Mouse (Mus musculus): Measurements from ENCODE around the gene Edar. TPM values are rescaled to one million over a fixed set of nuclear protein-coding genes. Genes with fewer than 3 reads are reported as not detected.

Edar gene
- polyA plus RNA-seq, 1 experiment = 0.52 TPM

DNA sequence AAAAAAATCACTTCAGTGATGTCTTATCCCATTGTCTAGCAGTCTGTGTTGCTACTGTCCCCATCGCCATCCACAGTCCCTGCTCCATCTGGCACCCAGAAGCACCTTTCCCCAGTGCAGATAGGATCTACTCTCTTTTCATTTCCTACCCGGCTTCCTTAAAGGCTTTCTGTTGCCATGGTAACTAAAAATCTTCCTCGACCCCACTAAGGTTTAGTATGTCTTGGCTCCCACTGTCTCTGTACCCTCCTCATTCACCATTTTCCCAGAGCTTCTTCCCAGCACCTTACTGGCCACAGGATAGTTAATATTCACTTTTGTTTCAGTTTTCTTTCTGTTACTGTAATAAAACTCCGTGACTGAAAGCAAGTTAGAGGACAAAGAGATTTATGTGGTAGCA, 24.7 kb upstream of the Edar start:
- Histone ChIP-seq H3K4me3 (ENCODE audit: low read depth, low read length) (no peak overlapping the region), H3K27me3 (ENCODE audit: control insufficient read depth, insufficient read depth, low read length) (no peaks in the 10 kb centered on the region), H3K36me3 (ENCODE audit: control insufficient read depth, insufficient read depth, low read length) (no peaks in the 10 kb centered on the region), H3K27ac (ENCODE audit: insufficient read depth, low read depth, low read length) (no peak overlapping the region), H3K4me1 (ENCODE audit: control insufficient read depth, insufficient read depth, insufficient read length, low read length) (no peaks in the 10 kb centered on the region)
- TF ChIP-seq CTCF (IDR thresholded peaks at IDR 0.05; ENCODE audit: extremely low read depth, insufficient read length, insufficient replicate concordance, low read depth, low read length) (no peak), POLR2A (IDR thresholded peaks at IDR 0.05; ENCODE audit: low read depth, low read length) (no peak)
- WGBS = 31% methylated on average over 4 of the region's 4 CpGs

DNA sequence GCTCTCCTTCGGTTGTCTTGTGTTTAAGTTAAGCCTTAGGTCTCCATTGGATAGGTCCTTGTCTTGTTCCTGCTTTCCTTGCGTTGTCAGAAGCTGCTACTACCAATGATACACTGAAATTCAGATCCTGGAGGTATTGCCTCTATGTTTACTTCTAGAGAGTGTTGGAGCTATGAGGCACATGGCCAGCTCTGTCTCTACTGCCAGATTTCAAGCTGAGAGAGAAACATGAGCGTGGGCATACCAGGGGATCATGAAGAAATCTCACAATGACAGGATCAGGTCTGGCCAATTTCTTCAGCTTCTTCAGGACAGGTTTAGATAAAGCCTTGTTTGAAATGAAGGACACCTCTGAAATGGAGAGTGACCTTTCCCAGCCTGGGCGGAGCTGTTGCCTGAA, 23.5 kb upstream of the Edar start:
- no peak overlapping the region for H3K27ac ChIP-seq (ENCODE audit: insufficient read depth, low read depth, low read length)
- TF ChIP-seq CTCF (IDR thresholded peaks at IDR 0.05; ENCODE audit: extremely low read depth, insufficient read length, insufficient replicate concordance, low read depth, low read length) (no peak), POLR2A (IDR thresholded peaks at IDR 0.05; ENCODE audit: low read depth, low read length) (no peak)
- no peaks in the 10 kb centered on the region for H3K36me3 ChIP-seq (ENCODE audit: control insufficient read depth, insufficient read depth, low read length)
- H3K4me1 ChIP-seq (ENCODE audit: control insufficient read depth, insufficient read depth, insufficient read length, low read length) = no peaks in the 10 kb centered on the region
- WGBS = 81% methylated on average over 4 of the region's 4 CpGs
- H3K4me3 ChIP-seq (ENCODE audit: low read depth, low read length) = no peak overlapping the region
- H3K27me3 ChIP-seq (ENCODE audit: control insufficient read depth, insufficient read depth, low read length) = no peaks in the 10 kb centered on the region

DNA sequence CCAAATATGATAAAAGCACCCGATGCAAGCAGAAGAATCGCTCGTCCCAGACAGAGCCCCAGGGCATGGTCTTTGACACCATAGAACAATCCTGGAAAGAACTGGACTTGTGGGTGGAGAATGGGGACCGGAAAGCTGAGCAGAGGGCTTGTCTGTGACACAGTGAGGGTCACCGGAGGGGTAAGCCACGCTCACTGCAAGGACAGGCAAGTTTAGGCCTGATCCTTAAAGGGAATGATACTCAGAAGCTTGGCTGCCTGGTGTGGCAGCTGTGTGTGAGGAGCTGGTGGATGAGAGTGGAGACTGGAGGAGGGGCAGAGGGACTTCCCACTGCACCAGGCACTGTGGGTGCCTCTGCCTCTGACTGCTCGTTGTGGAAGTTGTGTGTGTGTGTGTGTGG, 15.6 kb upstream of the Edar start:
- H3K4me3 ChIP-seq (ENCODE audit: low read depth, low read length) = no peak overlapping the region
- H3K36me3 ChIP-seq (ENCODE audit: control insufficient read depth, insufficient read depth, low read length) = no peaks in the 10 kb centered on the region
- H3K4me1 ChIP-seq (ENCODE audit: control insufficient read depth, insufficient read depth, insufficient read length, low read length) = no peaks in the 10 kb centered on the region
- no peak overlapping the region for H3K27ac ChIP-seq (ENCODE audit: insufficient read depth, low read depth, low read length)
- 54% methylated on average over 7 of the region's 7 CpGs for WGBS
- H3K27me3 ChIP-seq (ENCODE audit: control insufficient read depth, insufficient read depth, low read length) = no peaks in the 10 kb centered on the region
- TF ChIP-seq CTCF (IDR thresholded peaks at IDR 0.05; ENCODE audit: extremely low read depth, insufficient read length, insufficient replicate concordance, low read depth, low read length) = no peak
- no peak for TF ChIP-seq POLR2A (IDR thresholded peaks at IDR 0.05; ENCODE audit: low read depth, low read length)

DNA sequence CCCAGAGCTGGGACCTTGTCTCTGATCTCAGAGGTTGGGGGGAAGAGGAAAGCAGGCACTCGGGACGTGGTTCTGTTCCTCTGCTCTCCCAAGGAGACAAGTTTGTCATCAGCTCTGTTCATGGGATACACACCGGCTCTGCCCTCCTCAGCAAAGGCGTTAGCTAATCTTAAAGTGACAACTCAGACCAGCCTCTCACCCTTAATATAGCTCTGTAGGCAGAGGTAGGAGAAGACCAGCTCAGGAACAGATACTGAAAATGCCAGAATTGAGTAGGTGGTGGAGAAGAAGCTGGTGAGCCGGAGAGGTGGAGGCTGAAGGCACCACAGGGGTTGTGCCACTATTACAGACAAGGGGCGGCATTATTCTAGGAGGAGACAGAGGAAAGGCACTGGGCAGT, 3.8 kb upstream of the Edar start:
- no peak overlapping the region for H3K27ac ChIP-seq (ENCODE audit: insufficient read depth, low read depth, low read length)
- H3K4me3 ChIP-seq (ENCODE audit: low read depth, low read length) = no peak overlapping the region
- H3K4me1 ChIP-seq (ENCODE audit: control insufficient read depth, insufficient read depth, insufficient read length, low read length) = 0 out of 2 replicates have a peak, but pooled peaks cover 2% of the 10 kb centered on the region
- no peak for TF ChIP-seq POLR2A (IDR thresholded peaks at IDR 0.05; ENCODE audit: low read depth, low read length)
- TF ChIP-seq CTCF (IDR thresholded peaks at IDR 0.05; ENCODE audit: extremely low read depth, insufficient read length, insufficient replicate concordance, low read depth, low read length) = no peak
- H3K27me3 ChIP-seq (ENCODE audit: control insufficient read depth, insufficient read depth, low read length) = no peaks in the 10 kb centered on the region
- no peaks in the 10 kb centered on the region for H3K36me3 ChIP-seq (ENCODE audit: control insufficient read depth, insufficient read depth, low read length)
- WGBS = 82% methylated on average over 6 of the region's 6 CpGs

DNA sequence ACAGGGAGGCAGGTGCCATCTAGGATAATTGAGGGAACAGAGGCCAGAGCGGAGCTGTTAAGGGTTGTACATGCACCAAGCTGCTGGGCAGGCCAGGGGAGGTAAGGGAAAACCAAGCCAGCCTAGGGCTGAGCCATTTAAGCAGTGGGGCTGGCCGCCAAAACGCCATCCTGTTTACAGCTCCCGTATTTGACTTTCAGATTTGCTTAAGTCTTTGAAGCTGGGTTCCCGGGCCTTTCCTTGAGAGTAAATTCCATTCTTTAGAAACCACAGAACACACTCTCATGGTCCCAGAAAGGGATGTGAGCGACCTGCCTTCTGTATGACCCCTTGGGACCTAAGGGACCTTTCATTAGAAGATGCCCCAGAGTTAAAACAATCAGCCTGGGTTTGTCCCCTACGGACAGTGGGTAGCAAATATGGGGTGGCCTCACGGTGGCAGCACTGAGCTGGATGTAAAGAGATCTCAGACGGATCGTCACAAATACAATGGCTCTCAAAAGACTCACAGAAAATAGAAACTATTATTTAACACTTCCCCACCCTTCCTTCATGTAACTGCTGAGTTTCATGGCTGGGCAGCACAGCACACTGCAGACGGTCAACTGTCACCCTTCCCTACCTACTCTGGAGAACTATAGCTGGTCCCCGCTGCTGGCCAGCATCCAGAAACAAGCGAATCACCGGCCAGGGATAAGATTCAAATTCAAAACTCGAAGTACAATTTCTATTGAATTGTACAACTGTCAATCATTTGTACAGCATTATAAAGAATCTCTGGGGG, 2.0 kb downstream of the Edar start:
- no peaks in the 10 kb centered on the region for H3K27me3 ChIP-seq (ENCODE audit: control insufficient read depth, insufficient read depth, low read length)
- no peak overlapping the region; the same call in 1 of the 2 replicates for H3K4me3 ChIP-seq (ENCODE audit: low read depth, low read length)
- H3K27ac ChIP-seq (ENCODE audit: insufficient read depth, low read depth, low read length) = no peak overlapping the region
- H3K36me3 ChIP-seq (ENCODE audit: control insufficient read depth, insufficient read depth, low read length) = no peaks in the 10 kb centered on the region
- 29% methylated on average over 15 of the region's 15 CpGs for WGBS
- 0 out of 2 replicates have a peak, but pooled peaks cover 2% of the 10 kb centered on the region for H3K4me1 ChIP-seq (ENCODE audit: control insufficient read depth, insufficient read depth, insufficient read length, low read length)
- TF ChIP-seq CTCF (IDR thresholded peaks at IDR 0.05; ENCODE audit: extremely low read depth, insufficient read length, insufficient replicate concordance, low read depth, low read length) (peak; percentile 74; the same call in 1 of the 2 replicates), POLR2A (IDR thresholded peaks at IDR 0.05; ENCODE audit: low read depth, low read length) (no peak)

DNA sequence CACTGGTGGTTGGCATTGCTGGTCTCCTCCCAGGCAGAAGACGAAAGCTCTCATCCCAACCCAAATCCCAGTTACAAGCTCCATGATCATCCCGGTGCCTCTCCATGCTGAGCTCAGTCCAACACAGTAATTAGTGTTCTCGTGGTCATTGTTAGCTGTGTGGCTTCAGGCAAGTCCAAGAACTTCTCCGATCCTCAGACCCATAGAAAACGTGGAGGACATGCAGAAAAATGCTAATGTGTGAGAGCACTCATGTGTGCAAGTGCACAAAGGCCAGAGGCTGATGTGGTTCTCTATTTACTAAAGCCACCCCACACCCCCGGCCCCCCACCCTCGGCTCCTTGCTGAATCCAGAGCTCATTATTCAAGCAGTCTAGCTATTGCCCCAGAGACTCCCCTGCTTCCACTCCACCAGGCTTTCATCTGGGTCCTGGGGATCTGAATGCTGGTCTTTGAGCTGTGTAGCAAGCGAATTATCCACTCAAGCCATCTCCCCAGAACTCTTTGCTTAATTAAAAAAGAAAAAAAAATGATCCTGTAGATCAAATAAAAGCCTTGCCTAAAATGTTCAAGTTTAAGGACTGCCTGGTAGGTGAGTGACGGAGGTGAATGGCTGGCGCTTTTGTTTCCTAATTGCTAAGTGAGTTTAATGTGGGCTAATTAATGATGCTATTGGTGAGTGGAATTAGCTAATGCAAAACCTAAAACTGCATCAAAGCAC, 2.7 kb downstream of the Edar start:
- TF ChIP-seq POLR2A (IDR thresholded peaks at IDR 0.05; ENCODE audit: low read depth, low read length) (no peak), CTCF (IDR thresholded peaks at IDR 0.05; ENCODE audit: extremely low read depth, insufficient read length, insufficient replicate concordance, low read depth, low read length) (no peak)
- Histone ChIP-seq H3K36me3 (ENCODE audit: control insufficient read depth, insufficient read depth, low read length) (no peaks in the 10 kb centered on the region), H3K4me3 (ENCODE audit: low read depth, low read length) (no peak overlapping the region), H3K27ac (ENCODE audit: insufficient read depth, low read depth, low read length) (no peak overlapping the region), H3K4me1 (ENCODE audit: control insufficient read depth, insufficient read depth, insufficient read length, low read length) (0 out of 2 replicates have a peak, but pooled peaks cover 2% of the 10 kb centered on the region), H3K27me3 (ENCODE audit: control insufficient read depth, insufficient read depth, low read length) (no peaks in the 10 kb centered on the region)
- WGBS = 72% methylated on average over 10 of the region's 10 CpGs

DNA sequence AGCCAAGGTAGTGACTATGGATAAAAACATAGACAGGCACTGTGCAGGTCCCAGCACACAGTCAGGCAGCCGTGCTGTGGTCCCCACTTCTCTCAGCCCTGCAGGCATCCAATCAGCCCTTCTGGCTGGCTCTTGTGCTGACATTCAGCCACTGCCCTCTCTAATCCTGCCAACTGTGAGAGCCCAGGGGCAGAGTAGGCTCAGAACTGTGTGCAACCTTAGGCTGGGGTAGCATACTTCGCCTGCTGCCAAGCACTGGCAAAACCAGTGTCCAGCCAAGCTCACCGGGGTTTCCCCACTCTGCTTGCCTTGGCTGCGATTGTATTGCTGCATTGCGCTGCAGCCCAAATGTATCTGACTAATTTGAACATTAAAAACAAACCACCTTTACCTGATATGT, 11.6 kb downstream of the Edar start:
- no peak overlapping the region for H3K27ac ChIP-seq (ENCODE audit: insufficient read depth, low read depth, low read length)
- WGBS = 85% methylated on average over 5 of the region's 5 CpGs
- peaks cover 3% of the 10 kb centered on the region for H3K4me1 ChIP-seq (ENCODE audit: control insufficient read depth, insufficient read depth, insufficient read length, low read length)

More for the DNA sequence above, 11.6 kb downstream of the Edar start:
- no peaks in the 10 kb centered on the region for H3K36me3 ChIP-seq (ENCODE audit: control insufficient read depth, insufficient read depth, low read length)
- H3K27me3 ChIP-seq (ENCODE audit: control insufficient read depth, insufficient read depth, low read length) = no peaks in the 10 kb centered on the region
- H3K4me3 ChIP-seq (ENCODE audit: low read depth, low read length) = no peak overlapping the region
- TF ChIP-seq POLR2A (IDR thresholded peaks at IDR 0.05; ENCODE audit: low read depth, low read length) (no peak), CTCF (IDR thresholded peaks at IDR 0.05; ENCODE audit: extremely low read depth, insufficient read length, insufficient replicate concordance, low read depth, low read length) (no peak)

All from small intestine, adult 2 months (tissue).